Mouse (Mus musculus): ENCODE measurements around the gene Runx3.

Runx3 gene

GRCm38 (mm10) chr4:135150031-135150801 is 29.8 kb downstream of the Runx3 start:
- no peak for DNase-seq (ENCODE audit: low read depth, low spot score)

GRCm38 (mm10) chr4:135151111-135151987 is 30.9 kb downstream of the Runx3 start:
- no peak for DNase-seq (ENCODE audit: low read depth, low spot score)

GRCm38 (mm10) chr4:135151988-135152594 is 31.6 kb downstream of the Runx3 start:
- no peak for DNase-seq (ENCODE audit: low read depth, low spot score)

DNA sequence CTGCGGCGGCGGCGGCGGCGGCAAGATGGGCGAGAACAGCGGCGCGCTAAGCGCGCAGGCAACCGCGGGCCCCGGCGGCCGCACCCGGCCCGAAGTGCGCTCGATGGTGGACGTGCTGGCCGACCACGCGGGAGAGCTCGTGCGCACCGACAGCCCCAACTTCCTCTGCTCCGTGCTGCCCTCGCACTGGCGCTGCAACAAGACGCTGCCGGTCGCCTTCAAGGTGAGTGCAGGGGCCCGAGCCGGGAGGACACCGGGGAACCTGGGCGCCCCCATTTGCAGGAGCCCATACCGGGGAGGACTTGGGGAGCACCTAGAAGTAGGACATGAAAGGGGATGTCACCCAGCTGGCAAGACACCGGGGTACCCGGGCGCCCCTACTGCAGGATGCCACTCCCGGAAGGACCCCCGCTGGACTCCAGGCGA is 32.4 kb downstream of the Runx3 start:
- DNase-seq (ENCODE audit: low read depth, low spot score) = no peak

GRCm38 (mm10) chr4:135153260-135154088 is 33.0 kb downstream of the Runx3 start:
- DNase-seq (ENCODE audit: low read depth, low spot score) = no peak

DNA sequence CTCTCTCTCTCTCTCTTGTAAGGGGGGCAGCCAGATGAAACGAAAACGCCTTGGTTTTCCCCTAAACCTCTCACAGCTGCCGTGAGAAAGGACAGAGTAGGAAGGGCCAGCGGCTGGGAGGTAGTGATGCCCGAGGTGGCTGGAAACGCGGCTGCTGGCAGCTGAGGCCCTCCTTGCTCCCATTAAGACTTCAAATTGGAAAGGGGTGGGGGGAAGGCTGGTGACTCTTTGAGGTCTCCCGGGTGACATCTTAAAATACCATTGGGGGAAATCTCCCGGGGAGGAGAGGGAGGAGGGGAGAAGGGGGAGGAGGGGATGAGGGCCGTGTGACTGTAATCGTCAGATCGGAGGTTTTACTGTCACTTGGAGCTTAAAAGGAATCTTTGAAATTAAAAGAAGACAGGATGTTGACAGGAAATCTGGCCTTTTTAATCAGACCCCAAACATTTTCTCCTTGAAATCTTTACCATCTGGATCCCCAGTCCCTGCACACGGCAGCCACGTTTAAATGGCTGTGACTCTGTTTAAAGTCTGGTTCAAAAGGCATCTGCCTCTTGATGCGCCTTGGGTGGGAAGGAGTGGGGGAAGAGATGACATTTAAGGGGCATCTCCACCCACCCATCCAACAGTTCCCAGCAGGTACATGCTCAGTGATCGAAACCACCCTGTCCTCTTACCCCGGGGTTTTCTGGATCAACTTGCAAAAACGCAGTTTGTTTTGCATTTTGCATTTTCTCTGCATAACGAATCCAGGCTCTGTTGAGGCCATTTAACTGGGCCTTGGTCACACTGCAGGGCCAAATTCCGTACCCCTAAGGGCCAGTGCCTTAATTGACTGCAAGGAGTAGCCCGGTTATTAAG is 33.9 kb downstream of the Runx3 start:
- DNase-seq (ENCODE audit: low read depth, low spot score) = peak; percentile 10

DNA sequence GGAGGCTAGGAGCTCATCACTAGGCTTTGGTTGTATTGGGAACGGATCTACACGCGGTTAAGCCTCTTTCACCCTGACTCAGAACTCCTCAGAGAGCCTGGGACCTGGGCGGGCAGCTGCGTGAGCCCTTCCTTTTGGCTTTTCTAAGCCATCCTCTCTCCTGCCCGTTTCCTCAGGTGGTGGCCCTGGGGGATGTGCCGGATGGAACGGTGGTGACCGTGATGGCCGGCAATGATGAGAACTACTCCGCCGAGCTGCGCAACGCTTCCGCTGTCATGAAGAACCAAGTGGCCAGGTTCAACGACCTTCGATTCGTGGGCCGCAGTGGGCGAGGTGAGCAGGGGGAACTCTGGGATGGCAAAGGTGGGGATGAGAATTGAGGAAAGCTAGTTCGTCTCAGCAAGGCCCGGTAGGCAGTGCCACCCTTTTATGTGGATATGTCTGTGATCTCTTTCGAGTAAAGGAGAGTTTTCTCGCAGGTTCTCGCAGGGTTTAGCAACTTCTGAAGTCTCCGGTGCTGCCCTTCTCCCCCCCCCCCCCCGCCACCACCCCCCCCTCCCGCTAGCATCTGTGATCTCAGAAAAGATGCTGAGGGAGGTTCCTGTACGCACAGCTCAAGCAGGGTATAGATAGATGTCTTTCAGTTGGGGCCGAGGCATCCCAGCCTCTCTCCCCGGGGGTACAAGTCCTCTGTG is 34.8 kb downstream of the Runx3 start:
- no peak for DNase-seq (ENCODE audit: low read depth, low spot score)

DNA sequence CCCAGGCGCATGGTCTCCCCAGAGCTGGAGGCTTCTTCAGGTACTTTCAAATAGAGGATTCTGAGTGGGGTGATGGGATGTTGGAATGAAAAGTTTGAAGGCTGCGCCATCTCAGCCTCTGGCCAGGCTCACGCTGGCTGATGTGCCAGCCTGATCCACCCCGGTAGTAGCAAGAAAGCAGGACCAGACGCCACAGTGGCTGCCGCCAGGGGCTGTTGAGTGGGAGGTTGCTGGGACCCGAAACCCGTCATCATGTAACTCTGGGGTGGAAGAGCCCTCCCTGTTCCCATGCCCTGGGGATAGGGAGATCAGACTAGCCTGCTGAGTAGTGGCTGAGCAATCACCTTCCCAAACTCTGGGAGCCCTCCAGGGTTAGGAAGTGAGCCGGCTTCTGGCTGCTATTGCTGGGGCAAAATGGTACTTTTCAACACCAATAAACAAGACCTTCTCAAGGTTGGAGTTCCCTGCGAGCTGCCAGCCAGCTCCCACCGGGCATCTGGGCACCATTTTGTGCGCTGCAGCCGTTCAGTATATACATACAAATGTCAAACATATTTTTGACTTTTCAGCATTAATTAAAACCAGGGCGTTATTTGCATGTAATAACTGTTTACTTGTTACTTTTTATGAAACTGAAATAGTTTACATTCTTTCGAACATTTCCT is 35.5 kb downstream of the Runx3 start:
- no peak for DNase-seq (ENCODE audit: low read depth, low spot score)

DNA sequence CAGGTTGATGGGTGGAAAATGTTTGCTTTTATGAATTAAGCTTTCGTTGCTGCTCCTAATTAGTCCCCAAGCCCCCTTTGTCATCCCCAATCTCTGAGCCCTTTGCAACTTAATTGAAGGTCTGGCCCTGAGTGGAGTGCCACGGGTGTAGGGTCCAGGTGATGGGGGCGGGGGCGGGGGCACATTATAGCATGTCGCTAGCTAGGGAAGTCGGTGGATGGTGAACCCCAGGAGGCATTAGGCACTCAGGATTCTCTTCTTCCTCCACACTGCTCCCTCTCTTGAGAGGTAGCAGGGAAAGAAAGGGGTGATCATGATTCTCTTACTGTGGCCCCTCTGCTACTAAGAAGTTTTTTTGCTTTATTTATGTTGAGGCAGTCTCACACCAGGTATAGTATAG is 36.1 kb downstream of the Runx3 start:
- no peak for DNase-seq (ENCODE audit: low read depth, low spot score)

DNA sequence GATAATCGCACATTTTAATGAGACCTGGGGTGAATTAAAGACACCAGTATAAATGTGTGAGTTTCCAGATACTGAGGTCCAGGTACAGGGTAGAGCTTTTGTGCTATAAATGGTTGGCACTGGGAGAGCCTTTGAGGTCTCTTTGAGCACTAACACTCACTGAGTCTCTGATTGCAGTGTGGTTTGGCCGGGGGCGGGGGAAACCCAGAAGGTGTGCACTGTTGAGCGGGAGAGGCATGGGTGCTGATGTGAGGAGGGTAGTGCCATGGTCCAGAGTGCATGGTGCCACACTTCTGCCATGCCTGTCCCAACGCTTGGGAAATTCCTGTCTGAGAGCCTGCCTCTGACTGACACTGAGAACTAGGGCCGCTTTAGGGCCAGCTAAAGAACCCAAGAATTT is 36.9 kb downstream of the Runx3 start:
- DNase-seq (ENCODE audit: low read depth, low spot score) = no peak

GRCm38 (mm10) chr4:135158724-135159409 is 38.4 kb downstream of the Runx3 start:
- DNase-seq (ENCODE audit: low read depth, low spot score) = no peak

DNA sequence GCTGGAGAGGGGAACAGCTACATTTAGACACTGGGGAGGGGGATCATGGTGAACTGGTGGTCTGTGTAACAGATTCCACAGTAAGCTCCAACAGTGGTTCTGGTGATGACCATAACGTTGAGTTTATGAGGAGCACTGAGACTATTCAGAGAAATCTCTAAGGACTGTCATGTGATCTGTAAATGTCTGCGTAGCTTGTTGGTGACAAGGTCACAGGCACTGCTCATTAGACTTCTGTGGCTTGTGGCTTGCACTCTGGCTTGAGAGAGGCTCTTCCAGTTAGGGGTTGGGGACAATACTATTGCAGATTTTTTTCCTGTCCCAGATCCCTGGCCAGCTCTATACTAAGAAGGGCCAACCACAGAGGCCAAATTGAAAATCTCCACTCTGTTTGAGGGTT is 39.2 kb downstream of the Runx3 start:
- DNase-seq (ENCODE audit: low read depth, low spot score) = no peak

DNA sequence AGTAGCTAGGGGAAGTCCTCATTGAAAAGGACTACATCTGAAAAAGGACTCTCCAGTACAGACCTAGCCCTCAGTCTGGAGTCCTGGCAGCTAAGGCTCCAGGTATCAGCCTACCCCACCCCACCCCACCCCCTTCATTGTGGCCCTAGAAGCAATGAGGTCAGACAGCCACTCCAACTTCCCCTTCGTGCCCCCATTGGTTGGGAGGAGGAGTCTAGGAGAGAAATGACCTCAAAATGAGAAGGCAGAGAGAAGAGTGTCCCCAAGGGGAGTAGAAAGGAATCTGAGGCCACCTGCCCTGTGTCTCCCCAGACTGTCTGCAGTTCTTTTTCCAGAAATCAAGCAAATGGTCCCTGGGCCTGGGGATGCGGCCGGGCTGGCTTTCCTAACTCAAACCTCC is 39.7 kb downstream of the Runx3 start:
- no peak for DNase-seq (ENCODE audit: low read depth, low spot score)

GRCm38 (mm10) chr4:135161441-135161840 is 41.0 kb downstream of the Runx3 start:
- DNase-seq (ENCODE audit: low read depth, low spot score) = no peak

- DNase-seq (ENCODE audit: low read depth, low spot score) = no peak
These were observed 45.3 kb downstream of the Runx3 start for GRCm38 (mm10) chr4:135165761-135166160.

DNA sequence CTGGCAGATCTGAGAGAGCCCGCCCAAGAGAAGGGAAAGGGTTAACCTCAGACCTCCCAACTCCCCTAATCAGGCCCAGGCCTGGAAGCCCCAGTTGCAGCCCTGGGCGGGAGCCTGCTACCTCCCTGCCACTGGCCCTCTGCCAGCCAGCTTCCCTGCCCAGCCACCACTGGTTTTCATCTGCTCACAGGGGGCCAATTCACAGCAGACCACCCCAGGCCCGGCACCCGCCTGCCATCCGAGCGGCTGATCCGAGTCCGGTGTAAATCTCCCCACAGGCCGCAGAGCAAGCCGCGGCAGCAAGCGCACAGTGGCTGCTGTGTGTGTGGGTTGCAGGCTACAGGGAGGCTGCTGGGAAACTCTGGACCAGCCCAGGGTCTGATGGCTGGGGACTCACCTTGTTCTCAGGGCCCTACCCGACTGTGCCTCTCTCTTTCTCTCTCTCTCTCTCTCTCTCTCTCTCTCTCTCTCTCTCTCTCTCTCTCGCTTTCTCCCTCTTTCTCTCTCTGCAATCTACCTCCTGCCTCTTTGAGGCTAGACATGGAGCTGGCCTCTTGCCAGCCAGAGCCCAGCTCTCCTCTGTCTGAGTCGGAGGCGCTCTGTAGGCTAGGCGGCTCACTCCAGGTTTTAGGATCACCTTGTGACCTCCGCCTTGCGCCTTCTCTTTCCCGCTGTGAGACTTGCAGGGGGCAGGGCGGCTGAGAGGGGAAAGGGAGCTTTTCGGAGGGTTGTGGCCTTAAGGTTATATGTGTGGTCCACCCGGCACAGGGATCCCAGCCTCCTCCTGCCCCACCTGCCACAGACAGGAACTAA is 46.2 kb downstream of the Runx3 start:
- no peak for DNase-seq (ENCODE audit: low read depth, low spot score)

GRCm38 (mm10) chr4:135167816-135168527 is 47.5 kb downstream of the Runx3 start:
- DNase-seq (ENCODE audit: low read depth, low spot score) = no peak
